Mouse (Mus musculus) left cerebral cortex, adult 18-20 months (tissue): ENCODE results near the gene Fn1. TPM values are rescaled to one million over a fixed set of nuclear protein-coding genes. Genes with fewer than 3 reads are reported as not detected.

Experiments
- DNase-seq, 2 experiments: peaks; one replicate each; pipeline ENCODE4 v3.0.0; 2021 to 2022; ENCODE audit warnings: low spot score in 2 of 2, mixed read lengths in 1 of 2
- total RNA-seq, 2 experiments: library from RNA; stranded (reverse); gene quantifications; 2 replicates each; pipeline ENCODE4 v1.2.3; 2021

Gene Fn1
- total RNA-seq, 2 experiments from 2014 or later: 42.0 to 45.8 TPM

GRCm38 (mm10) chr1:71651315-71651714 lies 1.7 kb downstream of the Fn1 start:
- DNase-seq: no peak

GRCm38 (mm10) chr1:71650741-71651140 lies 2.3 kb downstream of the Fn1 start:
- no peak for DNase-seq

DNA sequence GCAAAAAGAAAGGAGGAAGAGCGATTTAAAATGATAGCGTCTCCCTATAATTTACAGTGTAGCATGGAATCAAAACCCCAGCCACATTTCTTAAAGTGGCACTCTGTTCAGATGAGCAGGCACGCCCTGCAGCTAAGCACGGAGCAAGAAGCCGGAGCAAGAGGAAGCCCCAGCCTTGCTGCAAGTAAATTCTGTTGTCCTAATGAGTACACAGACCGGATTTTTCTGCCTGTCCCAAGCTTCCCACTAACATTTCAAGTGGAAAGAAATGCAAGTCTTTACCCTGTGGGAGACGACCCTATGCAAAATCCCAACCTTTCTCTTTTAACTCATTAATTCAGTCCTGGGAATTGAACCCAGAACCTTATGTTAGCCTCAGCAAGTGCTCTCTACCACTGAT lies 4.8 kb downstream of the Fn1 start:
- DNase-seq: no peak

- DNase-seq: no peak
Measured at GRCm38 (mm10) chr1:71646774-71647173, 6.2 kb downstream of the Fn1 start.

GRCm38 (mm10) chr1:71645999-71646398 lies 7.0 kb downstream of the Fn1 start:
- no peak for DNase-seq

DNA sequence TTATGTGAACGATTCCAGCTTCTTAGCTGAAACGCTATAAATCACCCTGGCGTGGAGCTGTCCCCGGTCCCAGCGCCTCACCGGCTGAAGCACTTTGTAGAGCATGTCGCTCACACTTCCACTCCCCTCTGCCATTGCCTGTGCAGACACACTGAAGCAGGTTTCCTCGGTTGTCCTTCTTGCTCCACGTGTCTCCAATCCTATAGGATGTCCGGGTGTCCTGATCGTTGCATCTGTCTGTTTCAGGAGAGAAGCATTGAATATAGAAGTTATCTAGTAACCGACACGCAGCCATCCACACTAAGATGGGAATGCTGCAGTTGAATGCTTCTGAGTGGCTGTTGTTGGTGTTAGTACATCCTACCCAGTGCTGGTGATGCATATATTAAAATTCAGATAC lies 7.5 kb downstream of the Fn1 start:
- DNase-seq: no peak

- DNase-seq: no peak
Measured at GRCm38 (mm10) chr1:71642794-71643193, 10.2 kb downstream of the Fn1 start.

GRCm38 (mm10) chr1:71641206-71641605 lies 11.8 kb downstream of the Fn1 start:
- DNase-seq: no peak

DNA sequence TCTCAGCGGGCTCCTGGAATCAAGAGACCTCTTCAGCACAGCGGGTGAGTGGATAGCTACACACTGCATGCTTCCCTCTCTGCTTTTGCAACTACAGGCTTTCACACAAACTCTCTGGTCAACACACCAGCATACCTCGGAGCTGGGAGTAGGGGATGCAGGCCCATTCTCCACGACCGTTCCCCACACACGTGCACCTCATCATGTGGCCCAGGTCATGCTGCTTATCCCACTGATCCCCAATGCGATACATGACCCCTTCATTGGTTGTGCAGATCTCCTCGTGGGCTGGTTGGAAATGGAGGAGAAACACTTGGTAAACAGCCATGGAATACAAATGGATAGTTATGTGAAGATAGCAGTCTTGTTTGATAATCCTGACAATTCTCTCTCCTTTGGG lies 12.8 kb downstream of the Fn1 start:
- no peak for DNase-seq

GRCm38 (mm10) chr1:71636665-71637064 lies 16.3 kb downstream of the Fn1 start:
- DNase-seq: no peak

DNA sequence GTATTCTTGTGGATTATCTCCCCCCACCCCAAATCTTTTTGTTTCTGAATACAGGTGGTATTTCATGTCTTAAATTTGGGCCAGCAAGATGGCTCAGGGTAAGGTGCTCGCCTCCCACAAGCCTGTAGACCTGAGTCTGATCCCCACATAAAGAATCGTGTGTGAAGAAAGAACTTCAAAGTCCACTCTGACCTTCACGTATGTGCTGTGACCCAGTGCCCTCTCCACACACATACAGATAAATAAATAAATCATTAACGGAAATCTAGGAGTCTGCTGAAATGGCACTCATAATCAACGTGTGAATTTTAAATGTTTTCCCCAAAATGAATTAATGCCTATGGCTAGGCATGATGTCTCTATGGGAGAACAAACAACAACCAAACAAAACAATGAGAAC lies 16.9 kb downstream of the Fn1 start:
- DNase-seq: no peak

- no peak for DNase-seq
Measured at GRCm38 (mm10) chr1:71635101-71636014, 17.6 kb downstream of the Fn1 start.

DNA sequence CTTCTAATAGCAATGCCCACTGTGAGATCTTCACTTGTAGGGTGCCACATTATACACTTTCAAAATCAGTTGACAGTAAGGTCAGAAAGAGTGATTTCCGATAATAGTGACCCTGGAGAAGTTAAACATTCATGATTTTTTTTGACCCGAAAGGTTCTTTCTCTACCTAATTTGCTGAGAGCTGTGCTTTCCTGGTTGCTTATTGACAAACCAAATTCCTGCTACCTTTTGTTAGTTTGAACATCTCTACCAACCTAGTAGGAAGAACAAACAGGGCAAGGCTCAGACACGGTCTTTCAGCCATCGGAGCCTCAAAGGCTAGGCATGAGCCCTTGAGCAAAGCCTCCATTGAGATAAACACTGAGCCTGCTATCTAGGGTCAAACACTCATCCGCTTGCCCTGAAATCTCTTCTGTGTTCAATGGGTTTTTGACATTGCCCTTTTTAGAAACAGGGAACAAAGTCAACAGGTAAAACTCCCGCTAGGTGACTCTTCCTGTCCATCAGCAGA lies 18.5 kb downstream of the Fn1 start:
- DNase-seq: no peak

- DNase-seq: no peak
Measured at GRCm38 (mm10) chr1:71632387-71632786, 20.6 kb downstream of the Fn1 start.

- no peak for DNase-seq
Measured at GRCm38 (mm10) chr1:71631811-71632210, 21.2 kb downstream of the Fn1 start.

DNA sequence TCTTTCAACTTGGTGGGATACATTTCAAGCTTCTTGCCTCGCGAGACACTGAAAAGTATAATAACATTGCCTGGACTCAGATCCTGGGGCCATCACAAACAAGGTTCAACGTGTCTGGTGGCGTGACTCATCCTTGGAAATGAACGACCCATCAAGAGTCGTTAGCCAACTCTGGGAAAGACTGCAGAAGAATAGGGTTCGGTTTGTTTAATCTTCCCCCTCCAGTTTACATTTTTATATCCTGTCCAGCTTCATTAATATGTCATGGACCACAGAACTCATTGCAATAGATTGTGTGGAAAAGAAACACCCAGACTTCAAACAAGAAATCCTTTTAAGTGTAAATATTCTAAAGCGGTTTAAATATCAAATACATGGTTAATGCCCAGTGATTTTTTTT lies 22.8 kb downstream of the Fn1 start:
- no peak for DNase-seq

GRCm38 (mm10) chr1:71623625-71624024 lies 29.4 kb downstream of the Fn1 start:
- no peak for DNase-seq

GRCm38 (mm10) chr1:71621526-71621925 lies 31.5 kb downstream of the Fn1 start:
- DNase-seq: no peak

DNA sequence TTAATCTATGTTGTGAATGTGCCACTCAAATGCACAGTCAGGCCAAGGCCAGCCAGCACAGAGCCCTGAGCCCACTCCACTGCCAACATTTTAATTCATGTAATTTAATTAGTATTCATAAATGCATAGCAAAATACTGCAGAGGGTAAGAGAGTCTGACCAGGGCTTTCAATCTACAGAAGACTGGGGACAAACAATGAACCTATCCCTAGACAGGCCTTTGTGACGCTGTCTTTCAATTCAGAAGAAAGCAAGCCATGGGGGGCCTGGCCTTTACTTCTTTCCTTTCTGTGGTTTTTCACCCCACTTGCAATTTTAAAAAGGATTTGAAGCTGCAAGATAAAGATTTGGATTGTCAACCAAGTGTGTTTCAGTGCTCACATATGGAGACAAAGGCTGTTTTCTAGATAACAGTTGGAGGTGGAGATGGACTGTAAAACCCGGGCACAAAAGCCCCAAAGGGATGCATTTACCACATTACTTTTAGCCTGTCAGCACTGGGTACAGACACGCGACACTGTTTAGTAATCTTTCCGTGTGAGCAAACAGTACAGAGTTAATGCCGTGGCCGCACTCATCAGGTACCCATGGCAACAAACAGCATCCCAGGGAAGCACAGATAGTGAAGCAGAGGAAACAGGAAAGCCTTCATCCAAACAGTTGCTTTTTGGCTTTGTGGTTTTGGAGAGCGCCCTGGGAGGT lies 38.3 kb downstream of the Fn1 start:
- no peak for DNase-seq

DNA sequence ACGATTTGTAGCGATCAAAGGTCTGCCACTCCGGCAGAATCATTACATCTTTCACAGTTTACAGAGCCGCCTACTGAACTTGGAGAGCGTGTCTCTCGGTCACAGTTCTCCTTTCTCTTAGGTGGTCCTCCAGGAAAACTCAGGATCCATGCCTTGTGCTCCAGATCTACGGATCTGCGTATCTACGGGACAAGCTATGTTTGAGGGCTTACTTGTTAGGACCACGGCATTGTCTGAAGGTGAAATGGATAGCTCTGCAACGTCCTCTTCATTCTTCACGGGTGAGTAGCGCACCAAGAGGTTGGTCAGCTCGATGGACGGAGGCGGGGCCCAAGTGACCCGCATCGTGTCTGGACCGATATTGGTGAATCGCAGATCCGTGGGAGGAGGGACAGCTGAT lies 40.7 kb downstream of the Fn1 start:
- DNase-seq: no peak

- no peak for DNase-seq
Measured at GRCm38 (mm10) chr1:71609916-71610315, 43.1 kb downstream of the Fn1 start.

- no peak for DNase-seq
Measured at GRCm38 (mm10) chr1:71609057-71609775, 43.8 kb downstream of the Fn1 start.
